Mouse (Mus musculus): ENCODE measurements around the gene Lipe.

DNA sequence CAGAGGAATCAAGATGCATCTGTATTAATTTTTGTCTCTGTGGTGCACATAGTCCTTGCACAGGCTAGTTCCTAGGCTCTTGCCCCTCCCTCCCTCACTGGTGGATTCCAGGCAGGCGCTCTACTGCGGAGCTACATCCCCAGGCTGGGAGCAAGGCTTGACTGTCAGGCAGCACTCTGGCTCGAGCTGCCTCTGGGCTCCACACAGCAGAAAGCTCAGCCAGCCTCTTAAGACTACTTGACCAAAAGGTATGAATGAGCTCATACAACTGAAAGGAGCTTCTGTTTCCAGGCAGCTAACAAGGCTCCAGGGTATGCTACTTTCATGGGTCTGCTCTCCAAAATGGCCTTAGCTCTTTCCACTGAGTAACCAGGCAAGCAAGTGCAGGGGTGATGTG, 17.2 kb downstream of the Lipe start:
- TF ChIP-seq POLR2A (IDR thresholded peaks at IDR 0.05; ENCODE audit: control insufficient read depth, low read depth, low read length) (no peak), CTCF (IDR thresholded peaks at IDR 0.05; ENCODE audit: control insufficient read depth, insufficient read depth, insufficient replicate concordance, low read depth, low read length) (no peak)
